Mouse (Mus musculus): ENCODE data around the gene Gm13199. TPM values are rescaled to one million over a fixed set of nuclear protein-coding genes. Genes with fewer than 3 reads are reported as not detected.

Gene Gm13199
- 1.6 TPM for polyA plus RNA-seq (2015; fragmentation: Illumina TruSeq; extraction: RNeasy Lipid Tissue Mini Kit (QIAGEN cat#74804); ENCODE audit: insufficient read depth, low replicate concordance)

DNA sequence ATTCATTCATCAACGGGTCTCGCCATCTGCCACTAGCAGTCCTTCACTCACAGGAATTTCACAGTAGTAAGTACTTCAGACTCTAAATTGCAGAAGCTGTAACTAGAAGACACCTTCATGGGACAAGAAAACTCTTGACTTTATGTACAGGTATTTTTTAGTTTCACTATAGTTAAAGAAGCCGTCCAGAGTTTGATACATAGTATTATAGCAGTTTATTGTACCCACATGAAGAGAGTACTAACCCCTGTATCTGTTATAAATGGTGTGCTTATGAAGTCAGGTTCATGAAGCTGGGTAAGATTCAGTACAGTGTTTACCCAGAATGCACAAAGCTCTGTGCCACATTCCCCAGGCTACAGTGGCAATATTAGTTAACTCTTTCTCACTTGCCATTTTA, at the start of gene Gm13199:
Gm13199 (minus strand) TSS at position 101 of the 400 bp plus-strand sequence.

DNA sequence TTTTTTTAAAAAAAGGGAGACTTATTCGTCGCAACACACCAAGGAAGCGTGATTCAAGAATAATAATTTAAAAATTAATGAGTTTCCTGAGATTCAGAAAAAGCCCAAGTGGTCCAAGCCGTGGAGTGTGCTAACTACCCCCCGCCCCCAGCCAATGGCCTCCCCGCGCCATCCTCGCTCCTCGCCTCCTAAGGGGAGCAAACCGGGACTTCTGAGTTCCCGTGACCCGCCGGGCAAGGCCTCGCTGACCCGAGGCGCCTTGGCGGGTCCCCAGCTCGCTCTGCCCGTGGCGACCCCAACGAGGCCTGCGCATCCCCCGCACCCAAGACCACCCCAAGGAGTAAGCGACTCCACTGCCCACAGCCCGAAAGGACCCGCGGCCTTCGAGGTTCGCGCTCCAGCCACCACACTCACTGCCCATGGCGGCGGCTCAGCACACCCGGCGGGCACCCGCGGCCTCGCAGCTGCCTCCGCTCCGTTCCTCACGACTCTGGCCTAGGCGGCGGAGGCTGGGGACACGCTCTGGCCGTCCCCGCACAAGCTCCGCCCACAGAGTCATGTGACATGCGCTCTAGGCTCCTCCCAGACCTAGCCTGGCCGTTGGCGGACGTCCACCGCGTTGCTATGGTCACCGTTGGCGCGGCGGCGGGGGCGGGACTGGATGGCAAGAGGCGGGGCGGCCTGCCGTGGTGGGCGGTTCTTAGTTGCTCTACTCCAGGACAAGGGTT, 32.3 kb upstream of the Gm13199 start, which contains the start of gene Sec61a2:
Sec61a2 (minus strand) TSS at position 590 of the 728 bp plus-strand sequence.

DNA sequence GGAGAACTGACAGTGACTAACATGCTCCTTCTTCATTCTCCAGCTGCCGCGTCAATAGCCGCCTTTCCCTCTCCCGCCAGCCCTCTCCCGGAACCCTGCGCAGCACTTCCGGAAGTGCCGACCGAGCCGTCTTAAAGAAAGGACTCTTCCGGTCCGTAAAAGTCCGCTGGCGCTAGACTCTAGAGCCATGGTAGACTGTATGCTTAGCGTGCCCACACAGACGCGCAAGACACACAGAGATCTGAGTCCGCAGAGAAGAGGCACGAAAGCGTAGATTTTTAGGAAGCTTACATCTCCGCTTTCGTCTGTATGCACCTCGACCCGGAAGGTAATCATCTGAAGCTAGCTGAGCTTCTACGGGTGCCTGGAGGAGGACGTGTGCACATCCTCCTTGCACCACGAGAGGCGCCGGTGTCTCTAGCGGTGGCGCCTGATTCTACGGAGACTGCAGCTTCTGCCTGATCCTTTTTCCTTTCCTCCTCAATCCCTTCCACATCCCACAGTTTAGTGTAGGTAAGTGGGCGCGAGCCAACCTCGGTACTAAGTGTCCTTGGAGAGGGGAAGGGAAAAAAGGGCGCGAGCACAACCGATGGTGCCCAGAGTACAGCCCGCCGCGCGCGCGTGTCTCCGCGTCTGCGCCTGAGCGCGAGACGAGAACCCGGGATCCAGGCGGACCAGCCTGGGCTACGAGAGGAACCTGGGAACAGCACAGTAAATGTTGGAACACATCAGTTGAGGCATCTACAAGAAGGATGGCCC, 17.7 kb downstream of the Gm13199 start, which contains the start of the genes Nudt5 and Cdc123:
Nudt5 (plus strand) TSS at position 147 of the 759 bp plus-strand sequence.
Cdc123 (minus strand) TSS at position 292 of the 759 bp plus-strand sequence.

Other genes starting within 250 kb of the Gm13199 start
- 22.1 TPM for gene Camk1d, start 148.4 kb downstream of the Gm13199 start, polyA plus RNA-seq (2015; fragmentation: Illumina TruSeq; extraction: RNeasy Lipid Tissue Mini Kit (QIAGEN cat#74804); ENCODE audit: insufficient read depth, low replicate concordance)
- gene Nudt5, start 17.9 kb downstream of the Gm13199 start, polyA plus RNA-seq (2015; fragmentation: Illumina TruSeq; extraction: RNeasy Lipid Tissue Mini Kit (QIAGEN cat#74804); ENCODE audit: insufficient read depth, low replicate concordance) = 34.4 TPM
- gene Cdc123, start 17.8 kb downstream of the Gm13199 start, polyA plus RNA-seq (2015; fragmentation: Illumina TruSeq; extraction: RNeasy Lipid Tissue Mini Kit (QIAGEN cat#74804); ENCODE audit: insufficient read depth, low replicate concordance) = 133 TPM
- 39.0 TPM for gene Sec61a2, start 32.5 kb upstream of the Gm13199 start, polyA plus RNA-seq (2015; fragmentation: Illumina TruSeq; extraction: RNeasy Lipid Tissue Mini Kit (QIAGEN cat#74804); ENCODE audit: insufficient read depth, low replicate concordance)
- gene Dhtkd1, start 79.9 kb upstream of the Gm13199 start, polyA plus RNA-seq (2015; fragmentation: Illumina TruSeq; extraction: RNeasy Lipid Tissue Mini Kit (QIAGEN cat#74804); ENCODE audit: insufficient read depth, low replicate concordance) = 0.91 TPM
- 50.3 TPM for gene Upf2, start 88.5 kb upstream of the Gm13199 start, polyA plus RNA-seq (2015; fragmentation: Illumina TruSeq; extraction: RNeasy Lipid Tissue Mini Kit (QIAGEN cat#74804); ENCODE audit: insufficient read depth, low replicate concordance)